Mouse (Mus musculus) T-helper 1 cell (primary cell): Measurements from ENCODE around the gene Rex2.
"Not testable (repeated sequence)": the region's sequence is repeated elsewhere in the genome, so short reads cannot be mapped to it uniquely, and the experiment has no call there.

Experiments used
- in situ Hi-C: fragments of 300-600 bp; cut with MboI, MseI; formaldehyde crosslinking; loops from one replicate; pipeline ENCODE4 v1.15.1; 2025; ENCODE audit warnings: high pct_unique_total_duplicates

Rex2 gene

GRCm38 (mm10) chr4:147021550-147021949, at the start of gene Rex2:
Rex2 (plus strand) TSS chr4:147021850.
- in situ Hi-C loops, result not testable (repeated sequence)

- in situ Hi-C loops, result not testable (repeated sequence)
These were observed 45.1 kb upstream of the Rex2 start for GRCm38 (mm10) chr4:146976581-146976980.

- in situ Hi-C loops, result loop anchor here (5.0 kb wide), 1 partner anchor 521 kb away; no protein-coding TSS in a partner anchor
These were observed 3.2 kb upstream of the Rex2 start for GRCm38 (mm10) chr4:147018400-147018799.

GRCm38 (mm10) chr4:147026374-147026773, 4.7 kb downstream of the Rex2 start:
- in situ Hi-C loops, result not testable (repeated sequence)

- in situ Hi-C loops, result loop anchor here (5.0 kb wide), 2 partner anchors 864 to 1349 kb away; no protein-coding TSS in a partner anchor
These were observed 9.8 kb downstream of the Rex2 start for GRCm38 (mm10) chr4:147031308-147032036.

GRCm38 (mm10) chr4:147063768-147064167, 42.1 kb downstream of the Rex2 start:
- in situ Hi-C loops, result loop anchor here (5.0 kb wide), 1 partner anchor 334 kb away; no protein-coding TSS in a partner anchor

GRCm38 (mm10) chr4:147065861-147066260, 44.2 kb downstream of the Rex2 start:
- in situ Hi-C loops, result loop anchor here (5.0 kb wide), 2 partner anchors 339 to 859 kb away; no protein-coding TSS in a partner anchor

GRCm38 (mm10) chr4:147066380-147066779, 44.7 kb downstream of the Rex2 start:
- in situ Hi-C loops, result loop anchor here (5.0 kb wide), 2 partner anchors 339 to 859 kb away; no protein-coding TSS in a partner anchor

GRCm38 (mm10) chr4:147095641-147096040, 74.0 kb downstream of the Rex2 start:
- in situ Hi-C loops, result loop anchor here (5.0 kb wide), 3 partner anchors 523 to 1353 kb away; no protein-coding TSS in a partner anchor

- in situ Hi-C loops, result not testable (repeated sequence)
These were observed 80.3 kb downstream of the Rex2 start for GRCm38 (mm10) chr4:147101666-147102626.

GRCm38 (mm10) chr4:147103814-147104213, 82.2 kb downstream of the Rex2 start:
- in situ Hi-C loops, result not testable (repeated sequence)
